Mouse (Mus musculus) liver, embryonic 13.5 days (tissue): ENCODE data around the gene Aco1. TPM values are rescaled to one million over a fixed set of nuclear protein-coding genes. Genes with fewer than 3 reads are reported as not detected.

Experiments used
- ATAC-seq: fragments of 200-750 bp; cut with Nextera tagmentation; 2 replicates; pipeline ENCODE4 v1.8.0; 2017; ENCODE audit warnings: low read depth, mild to moderate bottlenecking, moderate number of reproducible peaks, moderate library complexity
- DNase-seq: peaks from one replicate; pipeline ENCODE4 v3.0.0; 2022
- H3K27ac ChIP-seq: fragments of 300-500 bp; sonication (generic); 2 replicates; pipeline ENCODE4 v1.5.1; 2015; ENCODE audit warnings: moderate library complexity, mild to moderate bottlenecking, inconsistent platforms
- H3K27me3 ChIP-seq: fragments of 300-500 bp; sonication (generic); 2 replicates; pipeline ENCODE4 v1.6.1; 2015; ENCODE audit warnings: mild to moderate bottlenecking, inconsistent platforms
- H3K36me3 ChIP-seq: fragments of 300-500 bp; sonication (generic); 2 replicates; pipeline ENCODE4 v1.6.1; 2015; ENCODE audit warnings: mild to moderate bottlenecking, inconsistent platforms
- H3K4me1 ChIP-seq: fragments of 300-500 bp; sonication (generic); replicated peaks from 2 replicates; pipeline ENCODE4 v1.6.1; 2015; ENCODE audit warnings: inconsistent platforms
- H3K4me2 ChIP-seq: fragments of 300-500 bp; sonication (generic); 2 replicates; pipeline ENCODE4 v1.6.1; 2015; ENCODE audit warnings: inconsistent platforms, mild to moderate bottlenecking, moderate library complexity
- H3K4me3 ChIP-seq: fragments of 300-500 bp; sonication (generic); replicated peaks from 2 replicates; pipeline ENCODE4 v1.5.1; 2015; ENCODE audit warnings: mild to moderate bottlenecking, inconsistent platforms
- H3K9ac ChIP-seq: fragments of 300-500 bp; sonication (generic); 2 replicates; pipeline ENCODE4 v1.6.1; 2015; ENCODE audit warnings: mild to moderate bottlenecking, inconsistent platforms
- H3K9me3 ChIP-seq: fragments of 300-500 bp; sonication (generic); replicated peaks from 2 replicates; pipeline ENCODE4 v1.6.1; 2016; ENCODE audit warnings: inconsistent platforms
- WGBS: fragments of 180-500 bp; shearing (Covaris S2); methylation state at CpG from one replicate; pipeline ENCODE4 v1.1.7; 2015; ENCODE audit not compliant: insufficient replicate concordance; 5-methylcytosine and 5-hydroxymethylcytosine counted together
- polyA plus RNA-seq: library from polyadenylated mRNA; unstranded; fragments of >200 nt; fragmentation: Nextera tagmentation; extraction: Ambion mirVana; gene quantifications from 2 replicates; pipeline ENCODE4 v1.2.1, GENCODE M21; 2015

Aco1 gene
- polyA plus RNA-seq, 1 experiment from 2014 or later, result 20.9 TPM

DNA sequence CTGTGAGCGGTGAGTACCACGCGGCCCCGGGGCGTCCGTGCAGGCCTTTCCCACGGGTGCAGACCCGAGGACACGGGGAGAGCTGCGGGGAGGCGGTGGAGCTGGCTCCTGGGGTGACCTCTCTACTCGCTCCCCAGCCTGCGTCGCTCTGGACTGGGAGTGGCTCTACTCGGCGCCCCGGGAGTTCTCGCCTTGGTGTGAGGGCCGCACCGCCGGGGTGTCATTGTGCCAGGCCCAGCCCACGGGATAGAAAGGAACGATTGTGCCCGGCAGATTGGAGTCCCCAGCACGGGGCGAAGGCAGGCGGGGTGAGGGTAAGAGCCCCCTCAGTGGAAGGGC lies 621 bp downstream of the Aco1 start:
- no peaks in the 10 kb centered on the region for H3K9me3 ChIP-seq
- no peaks in the 10 kb centered on the region for H3K27me3 ChIP-seq
- H3K9ac ChIP-seq, result peak overlapping the region; percentile 79
- ATAC-seq, result peak; percentile 63
- peak overlapping the region; percentile 72 for H3K4me3 ChIP-seq
- under 1% methylated on average over 26 of the region's 27 CpGs for whole genome bisulfite sequencing
- peak overlapping the region; percentile 82 for H3K27ac ChIP-seq
- no peaks in the 10 kb centered on the region for H3K36me3 ChIP-seq
- H3K4me1 ChIP-seq, result peaks cover 48% of the 10 kb centered on the region
- H3K4me2 ChIP-seq, result peak overlapping the region; percentile 83
- DNase-seq, result no peak

DNA sequence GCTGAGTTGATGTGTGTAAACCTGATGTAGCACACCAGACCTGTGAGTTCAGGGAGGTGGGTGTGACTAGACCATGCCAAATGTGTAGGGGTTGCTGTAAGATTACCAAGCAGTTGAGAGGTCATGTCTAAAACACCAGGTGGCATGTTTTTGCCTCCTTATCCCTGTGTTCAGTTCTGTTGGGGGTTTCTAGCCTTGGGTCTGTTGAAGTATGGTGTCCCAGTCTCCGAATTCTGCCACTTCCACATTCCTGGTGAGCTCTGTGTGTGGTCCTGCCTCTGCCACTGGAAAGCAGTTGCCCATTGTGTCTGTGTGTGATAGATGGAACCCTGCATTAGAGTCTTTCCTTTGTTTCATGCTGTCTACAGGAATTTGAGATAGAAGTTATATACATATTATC lies 1.7 kb downstream of the Aco1 start:
- peak overlapping the region; percentile 83 for H3K4me2 ChIP-seq
- DNase-seq, result no peak
- H3K4me3 ChIP-seq, result peak overlapping the region; percentile 72
- WGBS, result 50% methylated on average over 1 of the region's 1 CpGs
- no peak overlapping the region for H3K9ac ChIP-seq
- H3K36me3 ChIP-seq, result no peaks in the 10 kb centered on the region
- H3K27ac ChIP-seq, result no peak overlapping the region
- no peaks in the 10 kb centered on the region for H3K27me3 ChIP-seq
- no peak for ATAC-seq
- H3K9me3 ChIP-seq, result no peaks in the 10 kb centered on the region
- H3K4me1 ChIP-seq, result peaks cover 39% of the 10 kb centered on the region

DNA sequence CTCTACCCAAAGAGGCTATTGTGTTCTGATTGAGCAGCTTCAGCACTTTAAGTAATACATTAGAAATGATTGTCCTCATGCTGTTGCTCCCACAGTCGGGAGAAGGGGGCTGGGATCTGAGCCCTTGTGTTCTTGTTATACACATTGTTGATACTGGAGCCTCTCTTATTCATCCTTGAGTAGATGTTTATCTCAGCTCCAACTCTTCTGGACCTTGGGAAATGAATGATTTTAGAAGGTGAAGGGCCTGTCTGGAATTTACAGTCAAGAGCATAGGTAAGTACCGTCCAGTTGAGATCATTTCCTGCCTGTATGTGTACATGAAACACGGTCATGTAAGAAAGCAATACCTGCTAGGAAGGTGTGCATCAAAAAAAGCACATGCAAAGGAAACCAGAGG lies 2.1 kb downstream of the Aco1 start:
- Histone ChIP-seq H3K4me2 (no peak overlapping the region), H3K27ac (no peak overlapping the region)
- 65% methylated on average over 3 of the region's 3 CpGs for WGBS

DNA sequence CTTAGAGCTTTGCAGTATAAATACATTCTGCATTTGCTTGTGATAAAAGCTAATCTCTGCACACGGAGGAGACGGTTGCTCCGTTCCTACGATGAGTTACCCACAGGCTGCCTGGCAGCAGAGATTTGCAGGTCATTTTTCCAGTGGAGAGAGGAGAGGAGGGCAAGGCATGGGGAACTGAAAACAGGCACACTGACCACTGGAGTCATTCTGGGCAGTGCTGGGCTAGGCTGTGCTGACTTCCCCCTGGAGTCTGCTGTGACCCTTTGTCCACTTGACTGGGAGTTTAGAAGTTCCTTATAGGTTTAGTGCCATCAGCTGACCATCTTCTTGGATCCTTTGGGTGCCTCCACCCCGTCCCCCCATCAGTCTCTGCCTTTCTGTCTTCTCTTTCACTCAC lies 5.4 kb downstream of the Aco1 start:
- ATAC-seq (no peak), DNase-seq (no peak)
- 70% methylated on average over 5 of the region's 5 CpGs for WGBS
- Histone ChIP-seq H3K27ac (no peak overlapping the region), H3K9ac (no peak overlapping the region), H3K4me2 (no peak overlapping the region), H3K4me1 (peaks cover 22% of the 10 kb centered on the region), H3K27me3 (no peaks in the 10 kb centered on the region), H3K4me3 (no peak overlapping the region), H3K9me3 (no peaks in the 10 kb centered on the region), H3K36me3 (no peaks in the 10 kb centered on the region)

More for the DNA sequence above, 2.1 kb downstream of the Aco1 start:
- DNase-seq (no peak), ATAC-seq (no peak)
- Histone ChIP-seq H3K4me3 (no peak overlapping the region), H3K9ac (no peak overlapping the region), H3K27me3 (no peaks in the 10 kb centered on the region), H3K4me1 (peaks cover 34% of the 10 kb centered on the region), H3K36me3 (no peaks in the 10 kb centered on the region), H3K9me3 (no peaks in the 10 kb centered on the region)

DNA sequence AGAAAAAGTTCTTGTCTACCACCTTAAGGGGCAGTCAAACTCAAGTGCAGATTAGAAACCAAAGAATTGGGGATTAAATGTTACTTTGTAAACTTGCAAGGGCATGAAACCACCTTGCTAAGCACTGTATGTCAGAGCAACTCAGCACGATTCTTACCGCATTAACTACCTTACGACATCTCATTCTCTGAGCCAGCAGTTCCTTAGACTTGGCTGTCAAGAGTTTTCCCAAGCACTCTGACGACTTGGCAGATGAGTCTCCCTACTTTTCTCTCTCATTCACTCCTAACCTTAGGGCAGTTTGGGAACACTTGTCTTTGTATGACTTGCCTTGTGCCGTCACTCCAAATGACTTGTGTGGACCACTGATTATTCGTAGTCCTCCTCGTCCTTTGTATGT lies 7.2 kb downstream of the Aco1 start:
- ATAC-seq, result no peak
- H3K36me3 ChIP-seq, result no peaks in the 10 kb centered on the region
- 79% methylated on average over 7 of the region's 7 CpGs for WGBS
- no peak overlapping the region for H3K27ac ChIP-seq
- no peaks in the 10 kb centered on the region for H3K27me3 ChIP-seq
- H3K4me3 ChIP-seq, result no peak overlapping the region
- H3K4me1 ChIP-seq, result peaks cover 13% of the 10 kb centered on the region
- H3K9me3 ChIP-seq, result no peaks in the 10 kb centered on the region
- no peak for DNase-seq
- no peak overlapping the region for H3K9ac ChIP-seq
- no peak overlapping the region for H3K4me2 ChIP-seq

DNA sequence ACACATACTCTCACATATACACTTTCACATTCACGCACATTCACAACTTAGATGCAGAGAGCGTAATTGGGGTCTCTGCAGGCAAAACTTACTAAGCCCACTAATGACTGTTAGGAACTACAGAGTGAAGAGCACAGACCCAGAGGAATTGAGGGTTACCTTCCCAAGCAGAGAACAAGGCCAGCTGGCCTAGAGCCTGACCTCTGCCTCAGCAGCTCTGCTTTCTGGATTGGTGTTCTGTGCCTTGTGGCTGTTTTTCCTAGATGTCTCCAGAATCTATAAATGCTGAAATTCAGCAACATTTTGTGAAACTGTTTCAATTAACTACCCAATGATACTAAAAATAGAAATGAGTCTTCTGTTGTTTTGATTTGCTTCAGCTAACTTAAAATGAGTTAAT lies 9.9 kb downstream of the Aco1 start:
- H3K36me3 ChIP-seq, result no peaks in the 10 kb centered on the region
- no peak overlapping the region for H3K4me2 ChIP-seq
- no peaks in the 10 kb centered on the region for H3K27me3 ChIP-seq
- no peak overlapping the region for H3K4me3 ChIP-seq
- DNase-seq (no peak), ATAC-seq (no peak)
- H3K9ac ChIP-seq, result no peak overlapping the region
- H3K27ac ChIP-seq, result no peak overlapping the region
- no peaks in the 10 kb centered on the region for H3K9me3 ChIP-seq
- WGBS, result 81% methylated on average over 2 of the region's 2 CpGs
- peaks cover 35% of the 10 kb centered on the region for H3K4me1 ChIP-seq

DNA sequence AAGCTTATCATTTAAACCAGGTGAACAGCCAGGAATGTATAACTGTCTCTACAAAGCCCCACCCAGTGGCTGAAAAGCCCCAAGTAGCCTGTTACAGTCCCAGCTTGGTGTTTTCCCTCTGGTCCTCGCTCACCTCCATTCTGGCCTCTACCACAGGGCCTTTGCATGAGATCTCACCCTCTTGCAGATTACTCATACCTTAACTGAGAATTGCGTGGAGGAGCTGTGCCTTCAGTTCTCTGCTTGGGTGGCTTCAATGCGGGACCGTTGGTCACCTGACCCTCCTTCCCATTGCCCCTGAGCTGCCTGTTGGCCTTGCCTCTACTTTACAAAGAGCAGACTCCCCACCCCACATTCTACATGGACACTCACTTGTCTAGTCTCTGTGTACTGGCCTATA lies 10.6 kb downstream of the Aco1 start:
- Histone ChIP-seq H3K27ac (no peak overlapping the region), H3K4me3 (no peak overlapping the region), H3K9me3 (no peaks in the 10 kb centered on the region), H3K36me3 (no peaks in the 10 kb centered on the region), H3K9ac (no peak overlapping the region), H3K4me1 (peaks cover 38% of the 10 kb centered on the region), H3K4me2 (no peak overlapping the region), H3K27me3 (no peaks in the 10 kb centered on the region)
- no peak for DNase-seq
- 81% methylated on average over 4 of the region's 4 CpGs for WGBS
- ATAC-seq, result no peak

DNA sequence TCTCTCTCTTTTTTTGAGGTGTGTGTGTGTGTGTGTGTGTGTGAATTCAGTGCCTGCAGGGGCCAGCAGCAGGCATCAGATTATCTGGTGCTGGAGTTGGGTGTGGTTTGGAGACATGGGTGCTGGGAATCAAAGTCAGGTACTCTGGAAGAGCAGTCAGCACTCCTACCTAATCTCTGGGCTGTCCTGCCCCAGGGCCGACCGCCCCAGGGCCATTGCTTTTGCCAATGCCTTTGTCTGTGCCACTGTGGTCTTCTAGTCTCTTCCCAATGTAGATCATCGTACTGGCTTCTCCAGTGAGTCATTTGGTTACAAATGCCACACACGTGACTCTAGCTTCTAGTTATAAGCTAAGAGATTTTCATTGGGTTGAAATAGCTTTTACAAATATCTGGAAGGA lies 11.9 kb downstream of the Aco1 start:
- ATAC-seq (no peak), DNase-seq (no peak)
- Histone ChIP-seq H3K27ac (no peak overlapping the region), H3K4me1 (peaks cover 38% of the 10 kb centered on the region), H3K9ac (no peak overlapping the region), H3K4me2 (no peak overlapping the region), H3K4me3 (no peak overlapping the region), H3K27me3 (no peaks in the 10 kb centered on the region), H3K36me3 (no peaks in the 10 kb centered on the region), H3K9me3 (no peaks in the 10 kb centered on the region)
- WGBS, result 83% methylated on average over 4 of the region's 4 CpGs

DNA sequence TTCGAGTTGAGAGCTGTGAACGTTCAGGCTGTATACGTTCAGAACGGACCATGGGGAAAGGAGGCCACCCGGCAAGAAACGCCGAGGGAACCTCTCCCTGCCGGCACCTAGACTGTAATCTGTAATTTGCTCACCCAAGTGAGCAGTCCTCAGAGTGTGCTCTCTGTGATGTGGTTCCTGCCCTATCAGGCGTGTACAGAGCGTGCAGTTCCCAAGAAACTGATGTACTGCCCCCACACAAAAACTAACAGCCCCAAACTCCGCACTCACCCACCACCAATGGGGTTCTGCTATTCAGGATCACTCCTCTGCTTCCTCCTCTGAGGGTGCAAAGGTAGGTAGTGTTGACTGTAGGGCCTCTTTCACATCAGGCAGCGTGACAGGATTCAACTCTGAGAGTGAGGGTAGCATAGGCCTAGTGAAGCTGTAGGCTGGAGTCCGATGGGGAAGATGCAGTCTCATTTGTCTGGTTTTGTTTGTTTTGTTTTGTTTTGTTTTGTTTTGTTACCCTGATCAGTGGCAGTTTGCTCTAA lies 12.7 kb downstream of the Aco1 start:
- WGBS, result 78% methylated on average over 13 of the region's 13 CpGs

DNA sequence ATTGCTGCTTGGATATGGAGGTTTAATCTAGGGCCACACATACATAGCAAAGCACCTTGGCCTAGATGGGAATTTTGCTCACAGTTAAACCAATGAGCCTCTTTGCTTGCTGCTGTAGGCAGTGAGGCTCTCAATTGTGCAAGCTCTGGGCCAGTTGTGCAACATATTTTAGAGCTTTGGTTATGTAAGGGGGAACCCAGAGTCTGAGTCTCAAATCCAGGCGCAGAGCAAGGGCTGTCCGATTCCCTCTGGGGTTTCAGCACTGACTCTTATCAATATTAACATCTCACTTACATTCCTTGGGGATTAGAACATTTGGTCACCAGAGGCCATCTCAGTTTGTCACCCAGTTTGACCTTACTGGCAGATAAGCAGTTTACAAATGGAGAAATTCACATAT lies 13.3 kb downstream of the Aco1 start:
- H3K9me3 ChIP-seq, result 0 out of 2 replicates have a peak, but pooled peaks cover 5% of the 10 kb centered on the region
- ATAC-seq, result peak; percentile 51

More for the DNA sequence above, 12.7 kb downstream of the Aco1 start:
- Histone ChIP-seq H3K36me3 (peaks cover 3% of the 10 kb centered on the region; the same call in 1 of the 2 replicates), H3K4me2 (no peak overlapping the region), H3K4me3 (no peak overlapping the region), H3K9me3 (no peaks in the 10 kb centered on the region), H3K27me3 (no peaks in the 10 kb centered on the region), H3K9ac (no peak overlapping the region), H3K27ac (peak overlapping the region; percentile 52), H3K4me1 (peaks cover 38% of the 10 kb centered on the region)
- ATAC-seq (peak; percentile 64), DNase-seq (no peak)

DNA sequence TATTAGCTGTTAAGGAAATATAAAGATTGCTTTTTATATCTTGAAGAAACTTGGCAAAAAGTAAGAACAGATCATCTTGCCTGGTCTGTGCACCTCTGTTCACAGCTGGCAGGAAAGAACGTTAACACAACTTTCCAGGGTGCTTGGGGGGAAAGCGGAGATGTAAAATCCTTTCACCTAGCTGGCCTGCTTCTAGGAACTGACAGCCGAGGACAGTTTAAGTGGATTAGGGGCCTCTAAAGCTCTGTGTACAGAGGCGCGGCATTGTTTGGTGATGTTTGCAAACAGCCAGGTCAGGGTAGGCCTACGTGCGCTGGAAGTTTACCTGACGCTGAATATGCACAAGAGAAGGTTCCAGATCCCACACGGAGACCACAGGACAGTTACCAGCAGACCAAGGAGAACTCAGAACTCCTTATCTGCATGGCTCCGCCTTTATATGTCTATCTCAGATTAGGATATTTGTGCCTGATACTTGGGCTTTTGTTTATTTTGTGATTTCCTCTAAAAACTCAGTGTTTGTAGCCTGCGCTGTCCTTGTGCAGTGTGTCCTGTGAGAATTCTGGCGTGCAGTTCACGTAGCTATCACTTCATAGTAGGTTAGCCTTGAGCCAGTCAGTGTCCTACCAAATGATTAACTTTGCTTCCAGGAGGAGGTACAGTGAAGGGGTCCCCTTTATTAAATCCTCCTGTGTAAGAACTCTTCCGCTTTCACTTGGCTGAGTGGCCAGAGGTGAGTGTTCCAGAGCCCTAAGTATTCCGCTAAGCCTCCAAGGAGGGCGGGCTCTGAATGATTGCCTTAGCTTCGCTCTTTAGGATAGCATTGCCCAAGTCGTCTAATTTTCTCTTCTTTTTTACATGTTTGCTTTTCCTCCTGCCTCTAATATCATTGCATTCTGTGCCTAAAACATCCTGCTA lies 14.0 kb downstream of the Aco1 start:
- Histone ChIP-seq H3K27ac (peak overlapping the region; percentile 27; the same call in 1 of the 2 replicates), H3K9ac (no peak overlapping the region; the same call in 1 of the 2 replicates), H3K4me2 (no peak overlapping the region), H3K36me3 (peaks cover 9% of the 10 kb centered on the region), H3K4me1 (peaks cover 35% of the 10 kb centered on the region), H3K27me3 (no peaks in the 10 kb centered on the region), H3K4me3 (no peak overlapping the region), H3K9me3 (0 out of 2 replicates have a peak, but pooled peaks cover 5% of the 10 kb centered on the region)
- no peak for ATAC-seq
- DNase-seq, result no peak
- WGBS, result 68% methylated on average over 18 of the region's 18 CpGs

More for the DNA sequence above, 13.3 kb downstream of the Aco1 start:
- Histone ChIP-seq H3K4me1 (peaks cover 35% of the 10 kb centered on the region), H3K27ac (peak overlapping the region; percentile 52; the same call in 1 of the 2 replicates), H3K27me3 (no peaks in the 10 kb centered on the region), H3K4me2 (no peak overlapping the region), H3K9ac (no peak overlapping the region), H3K4me3 (no peak overlapping the region), H3K36me3 (peaks cover 7% of the 10 kb centered on the region)
- WGBS, result 61% methylated on average over 2 of the region's 2 CpGs
- DNase-seq, result no peak
